Mouse (Mus musculus): ENCODE data around the gene Trip6. TPM values are rescaled to one million over a fixed set of nuclear protein-coding genes. Genes with fewer than 3 reads are reported as not detected.

Trip6 gene
- total and polyA plus RNA-seq, 3 experiments, result 0.58 to 2.1 TPM; not detected in 1

DNA sequence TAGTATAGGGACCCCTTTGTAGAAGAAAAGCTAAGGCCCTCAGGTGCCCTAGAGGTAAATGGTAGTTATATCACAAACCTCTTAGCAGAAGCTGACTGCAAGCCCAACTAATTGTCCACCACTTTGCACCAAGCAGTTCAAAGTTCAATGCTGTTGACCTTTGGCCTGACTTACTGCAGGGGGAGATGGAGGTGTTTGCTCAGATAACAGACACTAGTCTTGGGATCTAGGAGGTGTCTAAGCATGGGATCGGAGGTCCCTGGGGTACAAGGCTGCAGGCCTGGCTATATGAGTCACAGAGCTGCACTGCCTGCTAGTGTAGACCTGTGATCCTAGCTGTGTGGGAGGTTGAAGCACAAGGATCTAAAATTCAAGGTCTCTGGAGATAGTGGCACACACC is 4.4 kb upstream of the Trip6 start:
- no peaks in the 10 kb centered on the region for H3K27me3 ChIP-seq (ENCODE audit: control insufficient read depth in 1 of 2, insufficient read depth in 2 of 2, low read length in 2 of 2)

DNA sequence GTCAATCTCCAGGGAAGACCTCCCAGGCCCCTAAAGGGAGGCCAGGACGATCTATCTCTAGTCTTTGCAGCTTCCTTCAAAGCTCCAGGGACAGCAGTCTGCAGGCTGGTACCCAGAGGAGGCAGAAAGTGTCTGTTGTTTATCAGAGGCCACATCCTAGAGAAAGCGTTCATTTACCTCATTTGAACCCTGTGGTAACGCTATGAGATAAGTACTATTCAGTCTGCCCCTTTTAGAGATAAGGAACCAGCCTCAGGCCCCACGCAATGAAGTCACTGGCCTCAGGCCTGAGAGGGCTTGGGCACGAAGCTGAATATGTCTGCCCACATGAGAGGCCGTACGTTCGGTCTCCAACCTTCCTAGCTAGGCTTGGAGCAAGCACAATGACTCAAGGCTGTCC is 3.2 kb upstream of the Trip6 start:
- H3K4me1 ChIP-seq (ENCODE audit: control insufficient read depth in 1 of 2, insufficient read depth in 2 of 2, low read length in 2 of 2), result peaks cover 16 to 17% of the 10 kb centered on the region in 2 experiments
- H3K9ac ChIP-seq (ENCODE audit: control insufficient read depth, low read depth, low read length, poor library complexity, severe bottlenecking), result peak overlapping the region; percentile 20; the same call in 1 of the 2 replicates
- H3K36me3 ChIP-seq (ENCODE audit: control insufficient read depth in 1 of 2, insufficient read depth in 2 of 2, low read length in 2 of 2), result peaks cover 0 to 13% of the 10 kb centered on the region in 2 experiments; a peak in 3 of 4 replicates
- H3K4me3 ChIP-seq (ENCODE audit: control insufficient read depth in 1 of 2, insufficient read depth in 1 of 2, low read depth in 2 of 2, low read length in 2 of 2), result no peak overlapping the region
- H3K79me2 ChIP-seq (ENCODE audit: control insufficient read depth, insufficient read depth, low read length, poor library complexity), result no peaks in the 10 kb centered on the region
- H3K27ac ChIP-seq (ENCODE audit: control insufficient read depth, low read depth, low read length), result peak overlapping the region; percentile 52
- DNase-seq (ENCODE audit: low read depth, low spot score), result peak; percentile 64
- H3K27me3 ChIP-seq (ENCODE audit: control insufficient read depth in 1 of 2, insufficient read depth in 2 of 2, low read length in 2 of 2), result no peaks in the 10 kb centered on the region
- H3K9me3 ChIP-seq (replicated peaks; ENCODE audit: insufficient read depth, low read length), result no peaks in the 10 kb centered on the region
- no peak for TF ChIP-seq MYC (IDR thresholded peaks at IDR 0.05; ENCODE audit: low read depth, low read length)
- peak; percentile 38; the same call in 1 of the 2 replicates for TF ChIP-seq ZNF384 (IDR thresholded peaks at IDR 0.05; ENCODE audit: low read depth, low read length)
- TF ChIP-seq SMC3 (IDR thresholded peaks at IDR 0.05; ENCODE audit: low read depth, low read length), result no peak
- 0 out of 2 replicates have a peak, but pooled peaks have one; percentile 46 for TF ChIP-seq ELF1 (IDR thresholded peaks at IDR 0.05; ENCODE audit: low read depth, low read length)
- TF ChIP-seq UBTF (IDR thresholded peaks at IDR 0.05; ENCODE audit: borderline replicate concordance, insufficient read depth, low read depth, low read length), result no peak
- TF ChIP-seq HCFC1 (IDR thresholded peaks at IDR 0.05; ENCODE audit: low read depth, low read length), result 0 out of 2 replicates have a peak, but pooled peaks have one; percentile 35
- peak; percentile 93 for TF ChIP-seq GATA1 (IDR thresholded peaks at IDR 0.05; ENCODE audit: low read depth, low read length)
- TF ChIP-seq MXI1 (IDR thresholded peaks at IDR 0.05; ENCODE audit: low read depth, low read length), result 0 out of 2 replicates have a peak, but pooled peaks have one; percentile 44
- TF ChIP-seq MAFK (IDR thresholded peaks at IDR 0.05; ENCODE audit: borderline replicate concordance, low read depth, low read length), result no peak
- peak; percentile 44; the same call in 1 of the 2 replicates for TF ChIP-seq BHLHE40 (IDR thresholded peaks at IDR 0.05; ENCODE audit: borderline replicate concordance, low read depth, low read length)
- peak; percentile 90 for TF ChIP-seq ETS1 (IDR thresholded peaks at IDR 0.05; ENCODE audit: low read depth, low read length)
- TF ChIP-seq USF1 (IDR thresholded peaks at IDR 0.05; ENCODE audit: low read depth, low read length), result no peak
- TF ChIP-seq GABPA (IDR thresholded peaks at IDR 0.05; ENCODE audit: low read depth, low read length), result no peak
- no peak for TF ChIP-seq CTCF (IDR thresholded peaks at IDR 0.05 in 2 of 3, conservative IDR thresholded peaks at IDR 0.05 in 1 of 3; ENCODE audit: control insufficient read depth in 1 of 3, insufficient read depth in 1 of 3, low read depth in 2 of 3, low read length in 3 of 3, poor library complexity in 1 of 3, severe bottlenecking in 1 of 3)
- no peak for TF ChIP-seq NRF1 (IDR thresholded peaks at IDR 0.05; ENCODE audit: insufficient read depth, low read depth, low read length, poor library complexity, severe bottlenecking)
- TF ChIP-seq TCF12 (IDR thresholded peaks at IDR 0.05; ENCODE audit: low read depth, low read length), result peak; percentile 85
- peak; percentile 69 for TF ChIP-seq MYB (IDR thresholded peaks at IDR 0.05; ENCODE audit: low read depth, low read length)
- TF ChIP-seq MEF2A (IDR thresholded peaks at IDR 0.05; ENCODE audit: extremely low read depth, insufficient replicate concordance, low read depth, low read length, poor library complexity, severe bottlenecking), result 0 out of 2 replicates have a peak, but pooled peaks have one; percentile 36
- TF ChIP-seq RCOR1 (IDR thresholded peaks at IDR 0.05; ENCODE audit: low read depth, low read length), result peak; percentile 57; the same call in 1 of the 2 replicates
- TF ChIP-seq CHD1 (IDR thresholded peaks at IDR 0.05; ENCODE audit: low read depth, low read length), result no peak
- no peak for TF ChIP-seq JUND (IDR thresholded peaks at IDR 0.05; ENCODE audit: low read depth, low read length)
- peak; percentile 83 for TF ChIP-seq SIN3A (IDR thresholded peaks at IDR 0.05; ENCODE audit: low read length)

More for the DNA sequence above, 4.4 kb upstream of the Trip6 start:
- Histone ChIP-seq H3K27ac (ENCODE audit: control insufficient read depth, low read depth, low read length) (no peak overlapping the region), H3K4me1 (ENCODE audit: control insufficient read depth in 1 of 2, insufficient read depth in 2 of 2, low read length in 2 of 2) (peaks cover 16 to 17% of the 10 kb centered on the region in 2 experiments), H3K4me3 (ENCODE audit: control insufficient read depth in 1 of 2, insufficient read depth in 1 of 2, low read depth in 2 of 2, low read length in 2 of 2) (no peak overlapping the region), H3K36me3 (ENCODE audit: control insufficient read depth in 1 of 2, insufficient read depth in 2 of 2, low read length in 2 of 2) (peaks cover 0 to 13% of the 10 kb centered on the region in 2 experiments; a peak in 3 of 4 replicates), H3K79me2 (ENCODE audit: control insufficient read depth, insufficient read depth, low read length, poor library complexity) (no peaks in the 10 kb centered on the region), H3K9ac (ENCODE audit: control insufficient read depth, low read depth, low read length, poor library complexity, severe bottlenecking) (no peak overlapping the region), H3K9me3 (replicated peaks; ENCODE audit: insufficient read depth, low read length) (no peaks in the 10 kb centered on the region)
- no peak for DNase-seq (ENCODE audit: low read depth, low spot score)
- no peak for TF ChIP-seq E2F4 (IDR thresholded peaks at IDR 0.05; ENCODE audit: borderline replicate concordance, low read depth, low read length)
- no peak for TF ChIP-seq SMC3 (IDR thresholded peaks at IDR 0.05; ENCODE audit: low read depth, low read length)
- TF ChIP-seq MAX (IDR thresholded peaks at IDR 0.05; ENCODE audit: low read length), result no peak
- no peak for TF ChIP-seq POLR2AphosphoS2 (IDR thresholded peaks at IDR 0.05; ENCODE audit: low read length)
- TF ChIP-seq ETS1 (IDR thresholded peaks at IDR 0.05; ENCODE audit: low read depth, low read length), result no peak
- TF ChIP-seq USF2 (IDR thresholded peaks at IDR 0.05; ENCODE audit: borderline replicate concordance in 1 of 2, insufficient read depth in 1 of 2, low read depth in 1 of 2, low read length in 2 of 2), result no peak
- no peak for TF ChIP-seq CTCF (IDR thresholded peaks at IDR 0.05 in 2 of 3, conservative IDR thresholded peaks at IDR 0.05 in 1 of 3; ENCODE audit: control insufficient read depth in 1 of 3, insufficient read depth in 1 of 3, low read depth in 2 of 3, low read length in 3 of 3, poor library complexity in 1 of 3, severe bottlenecking in 1 of 3)
- no peak for TF ChIP-seq GATA1 (IDR thresholded peaks at IDR 0.05; ENCODE audit: low read depth, low read length)
- TF ChIP-seq KAT2A (conservative IDR thresholded peaks at IDR 0.05; ENCODE audit: low read depth, low read length), result no peak
- TF ChIP-seq BHLHE40 (IDR thresholded peaks at IDR 0.05; ENCODE audit: borderline replicate concordance, low read depth, low read length), result no peak
- TF ChIP-seq MAFK (IDR thresholded peaks at IDR 0.05; ENCODE audit: borderline replicate concordance, low read depth, low read length), result no peak
- TF ChIP-seq ELF1 (IDR thresholded peaks at IDR 0.05; ENCODE audit: low read depth, low read length), result no peak
- no peak for TF ChIP-seq MYC (IDR thresholded peaks at IDR 0.05; ENCODE audit: low read depth, low read length)
- TF ChIP-seq TBP (IDR thresholded peaks at IDR 0.05; ENCODE audit: low read depth, low read length), result no peak
- TF ChIP-seq ZKSCAN1 (IDR thresholded peaks at IDR 0.05; ENCODE audit: low read depth, low read length), result no peak
- TF ChIP-seq ZNF384 (IDR thresholded peaks at IDR 0.05; ENCODE audit: low read depth, low read length), result no peak
- no peak for TF ChIP-seq ZC3H11A (IDR thresholded peaks at IDR 0.05; ENCODE audit: low read depth, low read length)
- TF ChIP-seq POLR2A (IDR thresholded peaks at IDR 0.05; ENCODE audit: control insufficient read depth in 1 of 2, insufficient read depth in 1 of 2, low read depth in 1 of 2, low read length in 2 of 2, poor library complexity in 1 of 2), result no peak
- TF ChIP-seq EP300 (IDR thresholded peaks at IDR 0.05; ENCODE audit: low read depth in 1 of 2, low read length in 2 of 2), result no peak
- no peak for TF ChIP-seq USF1 (IDR thresholded peaks at IDR 0.05; ENCODE audit: low read depth, low read length)

All from MEL (cell line).